Mouse (Mus musculus): ENCODE measurements around the gene Car1.

DNA sequence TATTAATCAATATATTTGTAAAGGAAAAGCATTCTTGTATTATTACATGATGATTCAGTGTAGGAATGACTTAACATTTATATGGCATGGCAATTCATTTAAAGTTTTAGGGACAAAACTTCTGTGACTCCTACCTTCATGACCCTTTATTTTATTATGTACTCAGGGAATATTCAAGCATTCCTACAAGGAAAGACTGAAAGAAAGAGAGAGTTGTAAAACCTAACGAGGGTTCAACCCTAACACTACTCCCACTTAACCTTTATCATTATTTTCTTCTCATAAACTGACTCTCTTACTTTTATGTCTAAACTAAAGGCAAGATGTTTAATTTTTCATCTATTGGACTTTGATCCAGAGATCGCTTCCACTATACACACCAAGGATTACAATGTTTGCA lies 28.0 kb downstream of the Car1 start:
- TF ChIP-seq POLR2A (IDR thresholded peaks at IDR 0.05; ENCODE audit: extremely low read depth, insufficient read depth, low read length) (no peak), CTCF (IDR thresholded peaks at IDR 0.05; ENCODE audit: extremely low read depth, insufficient read depth, low read length) (no peak)

Measured in cortical plate, adult 2 months (tissue).